Mouse (Mus musculus) small intestine, adult 2 months (tissue): ENCODE data around the gene Fam131c.

Experiments
- CTCF ChIP-seq: fragments of 200-500 bp; IDR thresholded peaks from 2 replicates; pipeline ENCODE4 v1.5.1; 2012; ENCODE audit warnings: low read depth, mild to moderate bottlenecking, control low read depth, inconsistent platforms, low read length, moderate library complexity, mixed read lengths; ENCODE audit not compliant: insufficient replicate concordance, insufficient read length; ENCODE audit errors: extremely low read depth
- POLR2A ChIP-seq: fragments of 200-500 bp; IDR thresholded peaks from 2 replicates; pipeline ENCODE4 v1.6.1; 2012; ENCODE audit warnings: low read depth, mild to moderate bottlenecking, control low read depth, inconsistent platforms, low read length, moderate library complexity

- no peak for TF ChIP-seq POLR2A
- no peak for TF ChIP-seq CTCF
These were observed 39.3 kb upstream of the Fam131c start for GRCm38 (mm10) chr4:141328742-141329141.
